Mouse (Mus musculus): ENCODE data around the gene Galntl6. TPM values are rescaled to one million over a fixed set of nuclear protein-coding genes. Genes with fewer than 3 reads are reported as not detected.
"Not testable (repeated sequence)": the region's sequence is repeated elsewhere in the genome, so short reads cannot be mapped to it uniquely, and the experiment has no call there.

The Galntl6 gene
- polyA plus RNA-seq, 1 experiment from 2014 or later = 0.21 TPM

DNA sequence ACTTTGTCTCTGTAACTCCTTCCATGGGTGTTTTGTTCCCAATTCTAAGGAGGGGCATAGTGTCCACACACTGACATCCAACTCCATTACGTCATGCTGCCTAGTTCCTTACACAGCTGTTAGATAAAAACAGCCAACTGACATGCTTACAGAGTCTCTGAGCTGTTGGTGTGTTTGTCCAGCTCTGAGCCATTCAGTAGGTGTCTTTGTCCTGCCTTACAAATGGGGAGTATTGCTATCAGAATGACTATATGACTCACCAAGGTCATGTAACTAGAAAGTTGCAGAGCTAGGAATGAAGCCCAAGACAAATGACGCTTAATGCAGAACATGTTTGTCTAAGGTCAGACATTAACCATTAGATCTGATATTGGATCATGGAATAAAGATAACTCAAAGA is 449.1 kb downstream of the Galntl6 start:
- ATAC-seq (replicated peaks; ENCODE audit: insufficient number of reproducible peaks, low FRiP score, low TSS enrichment); H3K9ac ChIP-seq (ENCODE audit: low read depth, low read length); H3K36me3 ChIP-seq (ENCODE audit: control insufficient read depth, insufficient read depth, low read length); H3K27me3 ChIP-seq (ENCODE audit: control insufficient read depth, insufficient read depth, low read length); H3K4me2 ChIP-seq; H3K9me3 ChIP-seq (replicated peaks; ENCODE audit: control insufficient read depth, low read length); H3K4me3 ChIP-seq (ENCODE audit: low read depth, low read length); H3K4me1 ChIP-seq (ENCODE audit: control insufficient read depth, insufficient read depth, low read length); H3K27ac ChIP-seq (ENCODE audit: low read depth, low read length): not testable (repeated sequence)
- WGBS (ENCODE audit: insufficient replicate concordance) = 77% methylated on average over 2 of the region's 2 CpGs

GRCm38 (mm10) chr8:58442696-58443095 is 469.7 kb downstream of the Galntl6 start:
- no peaks in the 10 kb centered on the region for H3K27me3 ChIP-seq (ENCODE audit: control insufficient read depth, insufficient read depth, low read length)
- ATAC-seq (replicated peaks; ENCODE audit: insufficient number of reproducible peaks, low FRiP score, low TSS enrichment) = no peak
- 77% methylated on average over 2 of the region's 2 CpGs for WGBS (ENCODE audit: insufficient replicate concordance)
- H3K9me3 ChIP-seq (replicated peaks; ENCODE audit: control insufficient read depth, low read length) = no peaks in the 10 kb centered on the region
- H3K36me3 ChIP-seq (ENCODE audit: control insufficient read depth, insufficient read depth, low read length) = no peaks in the 10 kb centered on the region
- H3K9ac ChIP-seq (ENCODE audit: low read depth, low read length) = no peak overlapping the region
- H3K4me1 ChIP-seq (ENCODE audit: control insufficient read depth, insufficient read depth, low read length) = no peaks in the 10 kb centered on the region
- H3K4me3 ChIP-seq (ENCODE audit: low read depth, low read length) = no peak overlapping the region
- H3K27ac ChIP-seq (ENCODE audit: low read depth, low read length) = no peak overlapping the region
- H3K4me2 ChIP-seq = no peak overlapping the region

DNA sequence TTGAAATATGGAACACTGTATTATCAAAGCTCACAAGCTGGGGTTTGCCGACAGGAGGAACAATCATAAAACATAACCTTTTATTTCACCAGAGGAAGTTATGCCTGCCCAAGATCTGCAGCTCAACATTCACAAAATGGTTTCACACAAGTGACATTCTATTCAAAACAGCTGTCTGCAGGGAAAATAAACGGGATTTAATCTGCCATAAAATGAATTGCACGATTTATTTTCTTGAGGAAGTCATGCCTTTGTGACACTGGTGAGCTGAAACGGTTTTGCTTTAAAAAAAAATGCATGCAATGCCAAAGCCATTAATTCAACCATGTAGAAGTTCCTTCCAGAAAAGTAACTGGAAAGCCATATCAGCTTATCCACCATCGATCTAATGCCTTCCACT is 494.0 kb downstream of the Galntl6 start:
- H3K9me3 ChIP-seq (replicated peaks; ENCODE audit: control insufficient read depth, low read length) = no peaks in the 10 kb centered on the region
- no peaks in the 10 kb centered on the region for H3K36me3 ChIP-seq (ENCODE audit: control insufficient read depth, insufficient read depth, low read length)
- H3K27me3 ChIP-seq (ENCODE audit: control insufficient read depth, insufficient read depth, low read length) = no peaks in the 10 kb centered on the region
- no peak overlapping the region for H3K4me2 ChIP-seq
- H3K4me1 ChIP-seq (ENCODE audit: control insufficient read depth, insufficient read depth, low read length) = no peaks in the 10 kb centered on the region
- no peak overlapping the region for H3K4me3 ChIP-seq (ENCODE audit: low read depth, low read length)
- ATAC-seq (replicated peaks; ENCODE audit: insufficient number of reproducible peaks, low FRiP score, low TSS enrichment) = no peak
- WGBS (ENCODE audit: insufficient replicate concordance) = 69% methylated on average over 5 of the region's 5 CpGs
- no peak overlapping the region for H3K9ac ChIP-seq (ENCODE audit: low read depth, low read length)
- H3K27ac ChIP-seq (ENCODE audit: low read depth, low read length) = no peak overlapping the region

DNA sequence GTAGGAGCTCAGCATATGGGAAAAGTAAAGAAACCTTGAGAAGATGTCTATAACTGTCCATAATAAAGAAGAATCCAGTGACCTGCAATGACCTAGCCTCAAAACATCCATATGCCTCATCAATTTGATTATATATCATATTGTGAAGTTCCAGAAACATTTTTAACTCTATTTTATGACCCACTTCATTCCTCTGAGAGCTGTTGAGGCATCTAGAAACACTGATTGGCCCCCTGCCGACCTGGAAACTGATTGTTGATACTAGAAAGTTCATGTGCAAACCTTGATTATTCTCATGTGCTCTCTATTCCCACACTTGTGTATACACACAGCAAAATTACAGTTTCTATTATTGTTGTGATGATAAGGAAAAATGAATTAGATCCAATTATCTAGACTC is 494.9 kb downstream of the Galntl6 start:
- Histone ChIP-seq H3K27ac (ENCODE audit: low read depth, low read length) (no peak overlapping the region), H3K36me3 (ENCODE audit: control insufficient read depth, insufficient read depth, low read length) (no peaks in the 10 kb centered on the region), H3K4me1 (ENCODE audit: control insufficient read depth, insufficient read depth, low read length) (no peaks in the 10 kb centered on the region), H3K4me2 (no peak overlapping the region), H3K9me3 (replicated peaks; ENCODE audit: control insufficient read depth, low read length) (no peaks in the 10 kb centered on the region), H3K9ac (ENCODE audit: low read depth, low read length) (no peak overlapping the region), H3K27me3 (ENCODE audit: control insufficient read depth, insufficient read depth, low read length) (no peaks in the 10 kb centered on the region), H3K4me3 (ENCODE audit: low read depth, low read length) (no peak overlapping the region)
- WGBS (ENCODE audit: insufficient replicate concordance) = 53% methylated on average over 1 of the region's 1 CpGs
- no peak for ATAC-seq (replicated peaks; ENCODE audit: insufficient number of reproducible peaks, low FRiP score, low TSS enrichment)

GRCm38 (mm10) chr8:58396500-58396899 is 515.9 kb downstream of the Galntl6 start:
- Histone ChIP-seq H3K4me2 (no peak overlapping the region), H3K9ac (ENCODE audit: low read depth, low read length) (no peak overlapping the region), H3K27me3 (ENCODE audit: control insufficient read depth, insufficient read depth, low read length) (no peaks in the 10 kb centered on the region), H3K4me3 (ENCODE audit: low read depth, low read length) (no peak overlapping the region), H3K9me3 (replicated peaks; ENCODE audit: control insufficient read depth, low read length) (no peaks in the 10 kb centered on the region), H3K36me3 (ENCODE audit: control insufficient read depth, insufficient read depth, low read length) (no peaks in the 10 kb centered on the region), H3K4me1 (ENCODE audit: control insufficient read depth, insufficient read depth, low read length) (no peaks in the 10 kb centered on the region), H3K27ac (ENCODE audit: low read depth, low read length) (no peak overlapping the region)
- no peak for ATAC-seq (replicated peaks; ENCODE audit: insufficient number of reproducible peaks, low FRiP score, low TSS enrichment)
- WGBS (ENCODE audit: insufficient replicate concordance) = 50% methylated on average over 3 of the region's 3 CpGs

DNA sequence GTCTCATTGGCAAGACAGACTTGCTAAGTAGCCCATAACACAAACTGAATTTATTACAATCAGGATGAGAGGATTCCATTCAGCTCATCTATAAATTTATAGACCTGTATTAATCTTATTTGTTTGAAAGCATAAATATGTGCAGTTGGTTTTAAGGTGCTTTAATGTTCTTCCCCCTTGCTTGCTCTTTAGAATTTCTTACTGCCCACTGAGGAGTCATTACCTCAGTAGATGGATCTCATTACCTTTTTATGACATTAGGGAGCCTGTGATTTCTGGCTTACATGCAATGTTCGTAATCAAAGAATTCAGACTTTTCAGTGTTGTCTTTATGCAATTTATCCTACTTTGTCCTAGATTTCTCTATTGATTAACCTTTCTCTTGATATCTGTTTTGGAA is 516.6 kb downstream of the Galntl6 start:
- Histone ChIP-seq H3K4me3 (ENCODE audit: low read depth, low read length) (no peak overlapping the region), H3K36me3 (ENCODE audit: control insufficient read depth, insufficient read depth, low read length) (no peaks in the 10 kb centered on the region), H3K4me1 (ENCODE audit: control insufficient read depth, insufficient read depth, low read length) (no peaks in the 10 kb centered on the region), H3K9ac (ENCODE audit: low read depth, low read length) (no peak overlapping the region), H3K27ac (ENCODE audit: low read depth, low read length) (no peak overlapping the region), H3K9me3 (replicated peaks; ENCODE audit: control insufficient read depth, low read length) (no peaks in the 10 kb centered on the region), H3K27me3 (ENCODE audit: control insufficient read depth, insufficient read depth, low read length) (no peaks in the 10 kb centered on the region), H3K4me2 (no peak overlapping the region)
- ATAC-seq (replicated peaks; ENCODE audit: insufficient number of reproducible peaks, low FRiP score, low TSS enrichment) = no peak
- 79% methylated on average over 1 of the region's 1 CpGs for WGBS (ENCODE audit: insufficient replicate concordance)

GRCm38 (mm10) chr8:58372389-58372788 is 540.1 kb downstream of the Galntl6 start:
- no peak overlapping the region for H3K4me2 ChIP-seq
- WGBS (ENCODE audit: insufficient replicate concordance) = 76% methylated on average over 2 of the region's 2 CpGs
- no peaks in the 10 kb centered on the region for H3K9me3 ChIP-seq (replicated peaks; ENCODE audit: control insufficient read depth, low read length)
- no peak overlapping the region for H3K9ac ChIP-seq (ENCODE audit: low read depth, low read length)
- H3K27ac ChIP-seq (ENCODE audit: low read depth, low read length) = no peak overlapping the region
- no peaks in the 10 kb centered on the region for H3K36me3 ChIP-seq (ENCODE audit: control insufficient read depth, insufficient read depth, low read length)
- no peak for ATAC-seq (replicated peaks; ENCODE audit: insufficient number of reproducible peaks, low FRiP score, low TSS enrichment)
- no peaks in the 10 kb centered on the region for H3K27me3 ChIP-seq (ENCODE audit: control insufficient read depth, insufficient read depth, low read length)
- H3K4me1 ChIP-seq (ENCODE audit: control insufficient read depth, insufficient read depth, low read length) = no peaks in the 10 kb centered on the region
- no peak overlapping the region for H3K4me3 ChIP-seq (ENCODE audit: low read depth, low read length)

DNA sequence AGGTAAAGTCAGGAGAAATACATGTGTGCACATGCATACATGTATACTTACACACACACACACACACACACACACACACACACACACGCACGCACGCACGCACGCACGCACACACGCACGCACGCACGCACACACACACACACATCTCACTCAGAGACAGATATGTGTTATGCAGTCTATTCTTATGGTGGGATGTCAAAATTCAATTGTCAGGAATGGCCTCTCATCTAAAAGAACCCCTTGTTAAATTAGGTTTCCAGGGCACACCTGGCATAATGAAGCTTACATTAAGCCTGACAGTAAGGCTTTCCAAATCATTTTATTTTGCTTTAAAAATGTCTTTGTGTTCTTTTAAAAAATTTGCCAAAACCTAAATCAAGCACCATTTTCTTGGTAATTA is 540.5 kb downstream of the Galntl6 start:
- no peak overlapping the region for H3K4me3 ChIP-seq (ENCODE audit: low read depth, low read length)
- H3K27ac ChIP-seq (ENCODE audit: low read depth, low read length) = no peak overlapping the region
- no peak overlapping the region for H3K4me2 ChIP-seq
- no peaks in the 10 kb centered on the region for H3K9me3 ChIP-seq (replicated peaks; ENCODE audit: control insufficient read depth, low read length)
- no peaks in the 10 kb centered on the region for H3K4me1 ChIP-seq (ENCODE audit: control insufficient read depth, insufficient read depth, low read length)
- no peaks in the 10 kb centered on the region for H3K27me3 ChIP-seq (ENCODE audit: control insufficient read depth, insufficient read depth, low read length)
- WGBS (ENCODE audit: insufficient replicate concordance) = 68% methylated on average over 10 of the region's 10 CpGs
- no peaks in the 10 kb centered on the region for H3K36me3 ChIP-seq (ENCODE audit: control insufficient read depth, insufficient read depth, low read length)
- H3K9ac ChIP-seq (ENCODE audit: low read depth, low read length) = no peak overlapping the region
- no peak for ATAC-seq (replicated peaks; ENCODE audit: insufficient number of reproducible peaks, low FRiP score, low TSS enrichment)

DNA sequence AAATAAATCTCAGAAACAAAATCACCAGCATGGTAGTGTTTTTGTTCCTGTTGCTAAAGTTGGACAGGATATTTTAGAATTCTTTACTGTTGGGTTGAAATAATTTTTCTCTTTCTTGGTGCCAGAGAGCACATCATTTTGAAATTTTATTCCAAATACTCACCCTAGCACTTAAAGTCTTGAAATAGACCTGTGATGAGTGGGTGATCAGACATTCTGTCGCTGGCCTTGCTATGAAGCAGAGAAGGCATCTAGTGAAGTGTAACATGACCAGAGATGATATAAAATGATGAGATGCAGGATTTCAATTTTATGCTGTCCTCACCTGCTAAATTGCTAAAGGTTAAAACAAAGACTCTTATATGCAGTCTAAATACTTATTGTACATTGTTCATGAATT is 581.3 kb downstream of the Galntl6 start:
- no peak for ATAC-seq (replicated peaks; ENCODE audit: insufficient number of reproducible peaks, low FRiP score, low TSS enrichment)
- H3K4me1 ChIP-seq (ENCODE audit: control insufficient read depth, insufficient read depth, low read length) = no peaks in the 10 kb centered on the region
- no peak overlapping the region for H3K4me2 ChIP-seq
- no peak overlapping the region for H3K27ac ChIP-seq (ENCODE audit: low read depth, low read length)
- 57% methylated on average over 1 of the region's 1 CpGs for WGBS (ENCODE audit: insufficient replicate concordance)
- H3K9me3 ChIP-seq (replicated peaks; ENCODE audit: control insufficient read depth, low read length) = no peaks in the 10 kb centered on the region
- no peak overlapping the region for H3K4me3 ChIP-seq (ENCODE audit: low read depth, low read length)
- no peaks in the 10 kb centered on the region for H3K27me3 ChIP-seq (ENCODE audit: control insufficient read depth, insufficient read depth, low read length)
- H3K36me3 ChIP-seq (ENCODE audit: control insufficient read depth, insufficient read depth, low read length) = no peaks in the 10 kb centered on the region
- no peak overlapping the region for H3K9ac ChIP-seq (ENCODE audit: low read depth, low read length)

All from heart, embryonic 11.5 days (tissue).